Mouse (Mus musculus): ENCODE measurements at regions not wholly inside any gene's neighbourhood (a gene's known extent, or its start where the extent isn't known, plus 50 kb on each side); places are given as distances from the start of the nearest gene placed in this dataset.
"Not testable (repeated sequence)": the region's sequence is repeated elsewhere in the genome, so short reads cannot be mapped to it uniquely, and the experiment has no call there.

GRCm38 (mm10) chr13:99128979-99129378 is 55.6 kb upstream of the Zfp366 start:
- no peak for DNase-seq

- no peak for DNase-seq
Observed at GRCm38 (mm10) chr13:99128284-99128691, 56.3 kb upstream of the Zfp366 start.

GRCm38 (mm10) chr13:99127716-99128115 is 56.9 kb upstream of the Zfp366 start:
- peak in 1 of 2 experiments; percentile 32 for DNase-seq

DNA sequence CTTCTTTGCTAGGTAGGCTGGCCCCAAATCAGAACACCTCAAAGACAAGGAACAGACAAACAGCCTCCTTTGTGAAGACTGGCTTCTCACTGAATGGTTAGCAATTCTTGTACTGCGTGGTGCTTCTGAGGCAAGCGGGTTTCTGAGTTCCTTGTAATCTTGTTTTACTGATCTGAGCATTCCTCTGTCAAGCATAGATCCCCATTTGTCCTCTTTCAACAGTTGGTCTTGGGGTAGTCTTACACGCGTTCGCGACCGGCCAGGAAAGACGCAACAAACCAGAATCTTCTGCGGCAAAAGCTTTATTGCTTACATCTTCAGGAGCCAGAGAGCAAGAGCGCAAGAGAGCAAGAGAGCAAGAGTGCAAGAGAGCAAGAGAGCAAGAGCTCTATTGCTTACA is 57.7 kb upstream of the Zfp366 start:
- not testable (repeated sequence) for DNase-seq

DNA sequence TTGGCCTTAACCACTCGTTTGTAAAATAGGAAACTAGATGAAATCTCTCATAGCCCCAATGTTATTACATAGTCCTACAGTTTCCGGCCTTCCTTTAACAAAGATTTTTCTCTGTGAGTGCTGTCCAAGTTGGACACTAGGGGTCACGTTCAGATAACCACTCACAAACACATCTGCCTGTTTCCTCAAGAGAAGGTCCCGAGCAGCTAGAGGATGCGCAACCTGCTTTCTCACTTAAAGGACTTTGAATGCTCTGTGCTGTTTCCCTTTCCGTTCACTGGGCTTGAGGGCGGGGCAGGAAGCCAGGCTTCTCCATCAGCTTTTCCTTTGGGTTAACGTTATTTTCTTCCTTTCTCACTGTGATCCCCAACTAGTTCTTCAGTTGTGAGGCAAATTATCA is 58.1 kb upstream of the Zfp366 start:
- DNase-seq = no peak

DNA sequence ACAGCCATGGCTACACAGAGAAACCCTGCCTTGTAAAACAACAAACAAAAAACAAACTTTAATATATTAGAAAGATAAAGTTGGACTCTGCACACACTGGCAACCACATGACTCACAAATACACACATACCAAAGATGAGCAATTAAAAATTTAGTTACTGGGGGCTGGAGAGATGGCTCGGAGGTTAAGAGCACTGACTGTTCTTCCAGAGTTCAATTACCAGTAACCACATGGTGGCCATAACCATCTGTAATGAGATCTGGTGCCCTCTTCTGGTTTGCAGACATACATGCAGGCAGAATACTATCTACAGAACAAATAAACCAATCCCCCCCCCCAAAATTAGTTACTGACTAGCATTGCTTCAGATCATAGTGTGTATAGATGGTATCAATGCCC is 58.7 kb upstream of the Zfp366 start:
- no peak for DNase-seq

DNA sequence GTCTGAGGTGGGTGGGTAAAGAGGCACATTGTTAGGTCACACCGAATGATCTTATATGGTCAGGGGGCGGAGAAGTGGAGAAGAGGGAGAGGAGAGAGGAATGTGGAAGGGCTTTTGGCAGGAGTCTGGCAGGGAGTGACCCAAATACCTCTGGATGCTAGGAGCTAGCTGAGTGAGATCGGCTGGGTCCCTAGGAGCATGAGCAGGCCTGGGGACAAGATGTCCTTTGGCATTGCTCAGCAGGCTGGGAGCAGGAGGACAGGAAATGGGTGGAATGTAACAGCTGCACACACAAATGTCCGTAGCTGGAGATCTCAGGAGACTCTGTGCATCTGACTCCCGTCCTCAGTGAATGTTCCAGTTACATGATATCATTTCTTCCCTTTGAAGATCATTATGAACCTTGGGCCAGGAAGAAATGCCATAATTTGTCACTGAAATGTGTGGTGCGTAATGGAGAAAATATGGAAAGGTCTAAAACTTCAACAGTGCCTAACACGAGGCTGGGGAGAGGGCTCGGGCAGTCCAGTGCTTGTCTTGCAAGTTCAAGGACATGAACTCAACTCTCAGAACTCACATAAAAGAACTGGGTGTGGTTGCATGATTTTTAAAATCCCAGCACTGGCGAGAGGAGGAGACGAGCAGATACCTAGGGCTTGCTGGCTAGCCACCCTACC is 59.6 kb upstream of the Zfp366 start:
- no peak for DNase-seq

GRCm38 (mm10) chr13:99124141-99124540 is 60.5 kb upstream of the Zfp366 start:
- DNase-seq = no peak

GRCm38 (mm10) chr13:99123476-99124140 is 61.0 kb upstream of the Zfp366 start:
- DNase-seq = no peak

DNA sequence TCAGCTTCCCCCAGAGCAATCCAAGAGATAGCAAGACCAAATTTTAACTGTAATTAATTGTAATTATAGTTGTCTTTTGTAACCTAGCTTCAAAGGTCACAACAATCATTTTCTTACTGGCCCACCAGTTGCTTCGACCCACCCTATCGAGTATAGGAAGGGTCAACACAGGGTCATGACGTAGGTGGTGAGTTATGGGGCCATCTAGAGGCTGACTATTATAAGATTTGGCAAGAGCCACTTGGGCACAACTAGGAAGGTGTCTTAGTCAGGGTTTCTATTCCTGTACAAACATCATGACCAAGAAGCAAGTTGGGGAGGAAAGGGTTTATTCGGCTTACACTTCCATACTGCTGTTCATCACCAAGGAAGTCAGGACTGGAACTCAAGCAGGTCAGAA is 62.1 kb upstream of the Zfp366 start:
- DNase-seq = not testable (repeated sequence)

DNA sequence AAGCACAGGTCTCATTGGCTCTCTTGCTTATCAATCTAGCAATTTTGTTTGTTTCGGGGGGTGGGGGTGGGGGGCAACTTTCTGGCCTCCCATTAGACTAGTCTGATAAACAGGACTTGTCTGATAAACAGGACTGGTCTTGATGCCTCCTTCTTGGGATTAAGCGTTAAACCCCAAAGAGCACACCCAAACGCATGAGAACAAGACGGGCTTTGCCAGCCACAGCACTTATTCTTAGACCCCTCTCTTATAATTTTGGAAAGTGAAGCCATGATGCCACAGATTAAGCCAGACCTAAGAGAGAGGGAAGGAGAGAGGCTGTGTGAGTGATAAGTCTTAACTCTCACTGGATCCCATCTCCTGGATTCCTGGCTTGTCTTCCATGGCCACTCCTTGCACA is 63.5 kb upstream of the Zfp366 start:
- no peak for DNase-seq

DNA sequence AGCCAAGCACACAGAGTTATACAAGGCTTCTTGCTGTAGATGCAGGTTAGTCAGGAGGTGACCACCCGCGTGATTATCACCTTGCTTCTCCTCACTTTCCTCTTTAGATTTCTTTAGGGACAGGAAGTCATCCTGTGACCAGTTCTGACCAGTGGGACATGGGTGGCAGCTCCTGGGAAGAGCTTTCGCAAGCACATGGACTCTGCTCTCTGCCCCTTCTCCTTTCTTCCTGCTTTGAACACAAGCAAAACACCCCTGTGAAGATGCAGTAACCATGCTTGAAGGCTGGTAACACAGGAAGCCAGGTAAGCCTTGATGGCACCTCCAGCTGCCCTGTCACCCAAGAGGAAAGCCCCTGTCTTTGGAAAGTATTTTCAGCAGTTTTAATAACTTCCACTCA is 64.7 kb upstream of the Zfp366 start:
- DNase-seq = no peak

- no peak for DNase-seq
Observed at GRCm38 (mm10) chr13:99118901-99119300, 65.7 kb upstream of the Zfp366 start.

- no peak for DNase-seq
Observed at GRCm38 (mm10) chr13:99115541-99115940, 69.1 kb upstream of the Zfp366 start.

- no peak for DNase-seq
Observed at GRCm38 (mm10) chr13:99114565-99114964, 70.1 kb upstream of the Zfp366 start.

- no peak for DNase-seq
Observed at GRCm38 (mm10) chr13:99111736-99112386, 72.8 kb upstream of the Zfp366 start.

DNA sequence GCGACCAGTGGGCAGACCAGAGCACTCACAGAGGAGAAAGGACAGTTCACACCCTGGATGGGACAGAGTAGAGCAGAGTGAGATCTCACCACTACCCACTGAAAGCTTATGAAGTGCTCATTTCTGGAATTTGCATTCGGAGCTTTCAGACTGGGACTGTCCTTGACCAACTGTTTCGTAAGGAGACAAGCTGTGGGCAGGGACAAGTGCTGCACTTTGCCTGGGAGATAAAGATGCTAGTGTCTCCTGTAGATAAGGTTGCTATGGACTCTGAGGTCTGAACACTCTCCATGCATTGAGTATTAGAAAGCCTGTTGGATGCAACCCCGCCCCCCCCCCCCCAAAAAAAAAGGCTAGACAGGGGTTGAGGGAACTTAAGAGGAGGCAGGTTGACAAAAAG is 76.6 kb upstream of the Zfp366 start:
- DNase-seq = no peak

- DNase-seq = no peak
Observed at GRCm38 (mm10) chr13:99102089-99102681, 82.4 kb upstream of the Zfp366 start.

DNA sequence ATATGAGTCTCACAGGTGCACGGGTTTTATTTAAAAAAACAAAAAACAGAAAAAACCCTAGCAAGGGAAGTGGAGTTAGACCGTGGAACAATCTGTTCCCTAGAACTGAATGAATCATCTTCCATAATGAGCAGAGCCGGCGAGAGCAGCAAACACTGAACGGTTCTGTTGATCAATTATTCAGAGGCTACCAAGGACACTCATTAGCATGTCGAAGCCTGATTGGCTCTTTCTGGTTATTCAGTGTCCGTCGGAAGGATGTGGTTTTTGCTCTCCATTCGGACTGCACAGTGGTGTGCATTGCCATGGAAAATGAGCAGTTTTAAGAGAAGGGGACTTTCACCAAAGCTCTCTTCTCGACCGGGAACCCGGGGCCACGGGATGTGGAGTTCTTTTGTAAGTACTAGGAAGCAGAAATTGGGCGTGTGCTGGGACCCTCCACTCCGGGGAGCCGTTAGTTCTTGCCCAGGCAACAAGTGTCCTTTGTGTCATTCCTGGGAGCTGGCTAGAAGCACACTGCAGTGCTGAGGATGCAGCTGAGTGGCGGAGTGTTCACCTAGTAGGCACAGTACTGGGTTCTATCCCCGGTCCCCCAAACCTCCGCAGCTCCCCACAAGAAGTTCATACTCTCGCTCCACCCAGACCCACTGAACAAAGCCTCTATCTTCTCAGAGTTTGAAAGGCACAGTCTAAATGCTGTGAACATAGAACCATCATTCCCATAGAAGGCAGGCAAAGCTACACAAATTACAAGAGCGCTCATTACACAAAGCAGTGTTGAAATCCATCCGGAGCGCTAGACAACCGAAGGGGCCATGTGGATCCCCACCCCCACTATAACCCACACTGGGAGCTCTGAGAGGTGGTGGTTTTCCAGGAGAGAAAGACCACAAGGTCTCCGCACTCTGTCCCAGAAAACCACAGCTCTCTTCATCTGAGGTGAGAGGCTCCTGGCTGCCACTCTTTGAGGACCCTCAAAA is 83.9 kb upstream of the Zfp366 start:
- DNase-seq = peak; percentile 18 to 20

GRCm38 (mm10) chr13:99099794-99100429 is 84.7 kb upstream of the Zfp366 start:
- no peak for DNase-seq

DNA sequence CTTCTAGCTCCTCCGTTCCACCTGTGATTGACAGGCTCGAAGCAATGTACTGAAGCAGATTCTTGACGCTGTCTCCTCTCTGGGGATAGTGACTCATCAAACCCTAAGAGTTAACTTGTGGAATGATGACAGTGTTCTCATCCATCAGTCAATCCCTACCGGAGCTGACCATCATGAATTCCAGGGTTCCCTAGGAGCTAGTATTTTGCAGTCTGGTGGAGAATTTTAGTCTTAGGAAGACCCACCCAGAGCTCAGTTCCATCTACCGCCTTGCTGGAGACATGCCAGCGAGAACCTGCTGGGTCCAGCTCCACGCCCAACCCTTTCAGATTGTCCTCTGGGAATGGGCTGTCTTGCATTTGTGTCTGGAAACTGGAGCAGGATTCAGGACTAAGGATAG is 85.4 kb upstream of the Zfp366 start:
- DNase-seq = no peak

Data from cerebellum, postnatal 25 days (tissue).